Mouse (Mus musculus): ENCODE measurements at regions not wholly inside any gene's neighbourhood (a gene's known extent, or its start where the extent isn't known, plus 50 kb on each side); places are given as distances from the start of the nearest gene placed in this dataset.

DNA sequence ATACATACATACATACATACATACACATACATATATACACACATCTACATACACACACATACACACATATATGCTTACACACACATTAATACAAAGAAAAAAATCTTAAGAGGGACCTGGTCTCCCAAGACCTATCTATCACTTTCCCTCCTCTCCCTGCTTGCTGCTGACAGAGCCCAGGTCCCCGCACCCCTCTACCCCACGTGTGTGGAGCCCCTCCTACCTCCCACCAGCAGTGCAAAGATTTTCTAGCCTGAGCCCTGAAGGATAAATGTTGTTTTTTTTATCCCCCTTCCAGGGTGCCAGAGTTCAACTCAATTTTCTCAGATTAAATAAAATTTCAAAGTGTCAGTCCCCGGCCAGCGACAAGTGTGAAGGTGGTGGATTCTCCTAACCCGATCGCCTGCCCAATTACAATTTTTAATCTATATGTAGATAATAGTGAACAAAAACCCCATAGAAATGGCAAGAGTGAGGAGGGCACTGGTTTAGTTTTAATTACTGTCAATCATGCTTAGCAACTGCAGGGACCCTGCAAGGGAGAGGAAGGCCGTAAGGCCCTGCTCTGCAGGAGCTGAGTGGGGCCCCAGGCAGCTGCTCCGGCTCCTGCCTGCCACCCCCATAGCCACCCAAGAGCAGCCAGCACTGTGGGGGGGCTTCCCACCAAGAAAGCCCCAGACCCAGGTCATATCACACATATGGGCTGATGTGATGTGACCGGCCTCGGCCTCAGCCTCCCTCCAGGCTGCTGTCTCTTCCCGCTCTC lies 85.7 kb downstream of the Cryba4 start:
- DNase-seq (ENCODE audit: low spot score in 2 of 2): no peak

DNA sequence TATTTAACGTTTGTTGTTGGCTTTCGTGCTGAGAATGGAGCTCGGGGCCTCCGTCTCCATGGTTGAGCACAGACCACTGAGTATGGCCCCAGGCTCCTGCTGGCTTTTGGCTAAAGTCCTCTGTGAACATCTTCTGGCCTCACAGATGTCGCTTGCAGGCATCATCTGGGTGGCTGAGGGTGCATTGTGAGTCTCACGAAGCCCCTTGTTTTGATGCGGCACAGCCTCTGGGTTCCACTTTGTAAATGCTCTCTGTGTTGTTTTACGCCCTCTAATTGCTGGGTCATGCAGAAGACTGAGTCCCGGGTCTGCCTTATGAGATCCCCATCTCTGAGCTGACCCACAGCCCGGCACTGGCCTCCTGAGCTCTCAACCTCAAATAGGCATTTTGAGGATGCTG lies 84.5 kb downstream of the Cryba4 start:
- no peak for DNase-seq (ENCODE audit: low spot score in 2 of 2)

DNA sequence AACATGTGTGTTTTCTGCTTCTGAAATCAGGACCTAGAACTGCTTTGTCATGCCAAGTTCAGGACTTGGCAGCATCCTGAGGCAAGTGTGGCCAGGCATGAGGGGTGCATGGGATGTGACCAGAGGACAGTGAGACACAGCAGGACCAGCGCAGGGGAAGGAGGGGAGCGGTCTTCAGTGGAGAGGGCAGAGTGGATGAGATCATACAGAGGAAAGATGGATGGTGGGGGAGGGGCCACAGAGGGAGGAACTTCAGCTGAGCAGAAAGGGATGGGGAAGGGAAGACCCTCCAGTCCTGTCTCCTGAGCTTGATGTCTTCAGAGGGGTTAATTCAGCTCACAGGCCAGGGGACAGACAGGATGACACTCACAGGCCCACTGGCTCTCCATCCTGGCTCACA lies 81.0 kb downstream of the Cryba4 start:
- no peak for DNase-seq (ENCODE audit: low spot score in 2 of 2)

DNA sequence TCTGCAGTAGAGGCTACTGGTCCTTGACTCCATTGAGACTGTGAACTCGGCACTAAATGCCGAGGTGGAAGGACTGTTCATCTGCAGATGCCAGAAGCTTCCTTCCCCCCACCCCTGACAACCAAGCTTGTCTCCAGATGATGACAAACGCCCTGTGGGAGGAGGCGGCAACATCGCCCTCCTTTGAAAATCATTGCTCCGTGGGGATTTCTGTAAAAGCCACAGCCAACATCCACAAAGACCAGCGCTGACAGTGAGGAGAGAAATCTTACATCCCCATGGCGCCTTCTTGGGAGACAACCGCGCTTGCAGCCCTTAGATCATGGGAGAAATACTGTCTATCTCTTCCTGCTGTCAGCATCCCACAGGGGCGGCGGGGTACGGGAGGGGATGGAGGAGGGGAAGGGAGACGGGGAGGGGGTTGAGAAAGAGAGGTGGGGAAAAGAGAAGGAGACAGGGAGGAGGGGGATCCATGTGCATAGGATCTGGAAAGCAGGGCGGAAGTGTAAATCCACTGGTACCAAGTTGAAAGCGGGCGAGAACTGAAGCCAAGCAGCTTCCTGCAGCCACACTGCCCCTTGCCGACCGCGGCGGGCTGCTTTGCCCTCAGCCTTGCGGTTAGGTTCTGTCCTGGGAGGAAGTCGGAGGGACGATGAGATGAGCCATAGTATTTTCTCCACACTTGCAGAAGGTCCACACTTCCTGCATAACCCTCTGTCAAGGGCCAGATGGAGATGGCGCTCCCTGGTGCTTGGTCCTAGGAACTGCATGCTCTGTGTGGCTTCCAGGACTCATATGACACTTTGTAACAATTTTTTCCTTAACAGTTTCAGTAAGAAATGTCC lies 72.9 kb downstream of the Cryba4 start:
- DNase-seq (ENCODE audit: low spot score in 2 of 2): no peak

DNA sequence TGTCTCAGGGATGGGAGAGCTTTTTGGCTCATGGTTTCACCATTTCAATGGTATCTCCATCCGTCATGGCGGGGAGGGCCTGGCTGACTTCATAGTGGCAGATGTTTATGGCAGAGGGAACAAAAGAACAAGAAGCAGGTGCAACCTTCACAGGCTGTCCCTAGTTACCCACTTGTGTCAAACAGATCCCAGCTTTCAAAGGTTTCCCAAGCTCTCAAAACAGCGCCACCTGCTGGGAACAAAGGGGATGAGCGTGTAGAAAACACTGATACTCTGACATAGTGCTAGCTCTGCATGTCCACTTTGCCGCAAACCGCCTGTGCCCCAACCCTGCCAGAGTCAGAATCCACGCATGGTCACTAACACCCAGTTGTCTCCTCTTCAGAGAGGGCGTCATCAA lies 69.5 kb downstream of the Cryba4 start:
- no peak for DNase-seq (ENCODE audit: low spot score in 2 of 2)

- no peak for DNase-seq (ENCODE audit: low spot score in 2 of 2)
Measured at GRCm38 (mm10) chr5:112195667-112196066, 56.7 kb downstream of the Cryba4 start.
